Mouse (Mus musculus) adrenal gland, postnatal 10 days (tissue): ENCODE results near the gene Entpd7. TPM values are rescaled to one million over a fixed set of nuclear protein-coding genes. Genes with fewer than 3 reads are reported as not detected.

Experiments used
- DNase-seq: peaks from one replicate; pipeline ENCODE4 v3.0.0; 2021; ENCODE audit warnings: mixed read lengths
- total RNA-seq, 2 experiments: library from RNA; stranded (reverse); gene quantifications; 2 replicates each; pipeline ENCODE4 v1.2.3; 2021

Gene Entpd7
- total RNA-seq, 2 experiments from 2014 or later: 14.2 to 15.5 TPM

DNA sequence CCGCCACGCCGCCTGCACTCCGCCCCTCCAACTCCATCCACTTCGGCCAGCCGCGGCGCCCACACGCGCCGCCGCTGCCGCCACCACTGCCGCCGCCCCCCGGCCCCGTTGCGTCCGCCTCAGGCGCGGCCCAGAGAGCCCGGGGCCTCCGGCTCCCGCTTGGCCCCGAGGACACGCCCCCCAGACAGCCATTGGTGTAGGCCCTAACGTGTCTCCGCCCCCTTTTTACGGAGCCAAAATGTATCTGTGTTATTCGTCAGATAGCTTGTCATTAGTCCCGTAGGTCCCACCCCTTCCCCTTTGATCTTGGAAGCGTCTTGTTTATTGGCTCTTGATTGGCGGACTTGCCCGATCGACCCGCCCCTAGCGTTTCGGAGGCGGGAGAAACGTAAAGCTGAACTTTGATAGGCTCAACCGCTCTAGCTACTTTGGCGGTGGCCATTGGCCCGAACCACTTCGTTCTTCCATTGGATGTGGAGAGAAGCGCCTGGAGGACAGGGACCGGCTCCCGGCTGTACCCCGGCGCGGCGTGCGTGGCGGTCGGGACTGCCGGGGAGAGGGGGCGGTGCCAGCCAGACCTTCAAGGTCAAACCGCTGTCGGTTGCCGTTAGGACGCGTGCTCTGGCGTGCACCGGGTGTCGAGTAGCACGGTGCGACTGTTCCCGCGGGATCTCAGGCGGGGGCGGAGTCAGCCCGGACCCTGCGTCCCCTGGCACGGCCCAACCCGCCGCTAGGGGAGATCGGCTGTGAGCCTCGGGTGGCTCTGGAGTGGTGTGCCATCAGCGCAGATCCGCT, 14.5 kb upstream of the Entpd7 start, which contains the start of gene Slc25a28:
Gene Slc25a28, minus strand, starts transcription at position 152 of the 795 bp plus-strand sequence.
- DNase-seq: peak; percentile 96

DNA sequence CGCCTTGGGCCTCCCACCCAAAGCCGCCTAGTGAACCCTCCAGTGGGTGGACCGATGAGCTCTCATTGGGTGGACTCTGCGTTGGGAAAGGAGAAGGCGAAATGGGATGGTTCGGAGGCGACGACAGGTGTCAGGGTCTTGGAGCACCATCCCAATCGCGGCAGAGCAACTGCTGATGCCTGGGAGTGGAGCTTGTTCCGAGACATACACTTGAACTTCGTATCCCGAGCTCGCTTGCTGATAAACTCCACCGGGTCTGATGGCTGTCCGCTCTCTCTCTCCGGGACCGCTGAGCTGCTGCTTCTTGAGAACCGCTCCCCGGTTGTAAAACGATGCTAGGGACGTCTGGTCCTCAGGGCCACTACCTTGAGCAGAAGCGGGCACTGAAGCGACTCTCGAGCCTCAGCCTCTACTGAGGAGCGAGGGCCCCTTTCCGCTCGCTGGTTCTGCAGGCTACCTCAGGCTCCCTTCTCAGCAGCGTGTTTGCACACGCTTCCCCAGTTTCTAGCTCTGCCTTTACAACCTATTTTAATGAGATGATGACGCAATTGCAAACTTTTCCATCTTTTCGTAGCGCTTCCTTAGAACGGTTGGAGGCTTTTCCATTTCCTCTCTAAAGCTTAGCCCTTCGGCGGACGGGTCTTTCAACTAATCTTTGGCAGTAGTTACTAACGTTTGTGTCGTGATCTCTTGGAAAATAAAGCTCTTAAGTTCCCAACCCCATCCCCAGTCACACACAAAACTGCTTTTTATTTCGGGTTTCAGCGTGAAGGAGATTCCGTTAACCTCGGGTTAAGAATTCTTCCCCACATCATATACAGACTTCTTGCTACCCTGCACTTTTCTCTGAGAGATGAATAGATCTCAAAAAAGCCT, 13.7 kb upstream of the Entpd7 start:
- DNase-seq: peak; percentile 59

DNA sequence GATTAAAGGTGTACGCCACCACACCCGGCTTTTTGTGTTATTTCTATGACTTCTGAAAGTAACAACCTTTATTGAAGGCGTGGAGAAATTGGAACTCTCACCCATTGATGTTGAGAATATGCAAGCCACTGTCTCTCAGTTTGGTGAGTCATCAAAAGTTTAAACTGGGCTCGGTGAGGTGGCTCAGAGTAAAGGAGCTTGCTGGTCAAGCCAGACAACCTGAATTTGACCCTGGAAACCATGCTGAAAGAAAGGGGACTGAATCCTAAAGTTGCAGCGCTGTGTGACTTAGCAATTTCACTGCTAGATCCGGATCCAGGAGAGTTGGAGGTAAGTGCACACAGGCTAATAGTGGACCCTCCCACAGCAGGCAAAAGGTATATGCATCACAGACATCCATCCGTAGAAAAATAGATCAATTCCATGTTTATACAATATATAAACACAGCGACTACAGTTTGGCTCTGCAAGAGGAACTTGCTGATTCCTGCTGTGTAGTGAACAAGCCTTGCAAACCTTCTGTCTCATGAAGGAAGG, 10.9 kb upstream of the Entpd7 start:
- DNase-seq: no peak

DNA sequence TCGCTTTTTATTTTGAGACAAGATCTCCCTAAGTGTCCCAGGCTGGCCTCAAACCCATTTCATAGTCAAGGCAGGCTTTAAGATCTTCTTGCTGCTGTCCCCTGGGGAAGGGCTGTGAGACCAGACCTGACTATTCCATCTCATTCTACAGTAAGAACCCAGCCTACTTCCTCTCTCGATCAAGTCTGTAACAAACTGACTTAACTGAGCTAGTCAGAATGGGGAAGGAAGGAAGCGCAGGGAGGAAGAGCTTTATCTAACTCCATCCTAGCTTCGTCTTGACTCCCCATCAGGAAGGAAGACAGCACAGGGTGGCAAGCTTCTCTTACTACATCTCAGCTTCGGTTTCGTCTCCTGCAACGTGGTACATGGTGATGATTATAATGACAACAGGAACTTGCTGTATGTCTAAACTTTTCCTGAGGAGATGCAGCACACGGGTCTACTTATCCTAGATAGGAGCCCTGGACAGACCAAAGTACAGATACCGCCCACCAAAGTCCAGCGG, 9.9 kb upstream of the Entpd7 start:
- DNase-seq: no peak

DNA sequence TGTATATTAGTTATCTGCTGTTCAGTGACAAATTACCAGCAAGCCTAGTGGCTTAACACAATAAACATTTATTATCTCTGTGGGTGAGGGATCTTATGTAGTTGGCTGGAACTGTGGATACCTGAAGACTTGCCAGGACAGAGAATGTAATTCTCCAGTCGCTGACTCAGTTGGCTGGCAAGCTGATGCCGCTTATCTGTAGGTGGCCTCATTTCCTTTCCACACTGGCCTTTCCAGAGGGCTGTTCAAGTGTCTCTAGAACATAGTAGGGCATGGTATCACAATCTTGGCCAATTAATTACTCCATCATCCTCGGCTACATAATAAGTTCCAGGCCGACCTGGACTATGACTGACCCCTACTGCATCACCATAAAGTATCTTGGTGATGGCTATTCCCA, 7.9 kb upstream of the Entpd7 start:
- DNase-seq: no peak

DNA sequence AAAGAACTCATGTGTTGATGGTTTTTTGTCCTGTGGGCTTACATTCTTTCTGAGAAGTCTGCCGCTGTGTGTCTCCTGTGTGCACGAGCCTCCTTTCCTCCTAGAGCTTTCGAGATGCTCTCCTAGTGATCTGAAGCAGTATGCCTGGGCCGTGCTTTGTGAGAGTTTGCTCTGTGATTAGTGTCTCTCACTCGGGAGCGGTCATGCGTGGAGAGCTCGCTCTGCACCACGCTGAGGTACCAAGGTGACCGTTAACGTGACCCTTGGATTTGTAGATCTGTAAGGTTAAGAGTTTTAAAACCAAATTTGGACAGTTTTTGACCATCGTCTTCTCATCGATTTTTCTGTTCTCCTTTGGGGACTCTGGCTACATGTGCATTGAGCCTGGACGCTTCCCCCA, 3.3 kb downstream of the Entpd7 start:
- DNase-seq: no peak

DNA sequence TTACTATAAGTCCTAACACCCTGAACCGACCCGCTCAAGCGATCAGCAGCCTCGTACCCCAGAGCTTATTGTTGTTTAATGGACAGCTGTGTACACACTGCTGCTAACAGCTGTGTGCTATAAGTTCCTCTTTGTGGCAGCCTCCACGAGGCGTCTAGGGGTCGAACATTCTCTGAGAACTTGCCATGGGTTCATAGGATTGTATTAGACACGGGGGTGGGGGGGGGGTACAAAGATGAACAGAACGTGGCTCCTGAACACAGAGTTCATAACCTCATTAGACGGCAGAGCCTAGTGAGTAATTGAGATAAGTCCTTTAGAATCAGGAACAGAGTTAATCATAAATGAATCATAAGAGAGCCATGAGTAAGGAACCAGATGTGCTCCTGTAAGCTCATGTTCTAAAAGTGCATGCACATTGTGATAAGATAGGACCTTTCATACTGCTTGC, 6.1 kb downstream of the Entpd7 start:
- DNase-seq: no peak

DNA sequence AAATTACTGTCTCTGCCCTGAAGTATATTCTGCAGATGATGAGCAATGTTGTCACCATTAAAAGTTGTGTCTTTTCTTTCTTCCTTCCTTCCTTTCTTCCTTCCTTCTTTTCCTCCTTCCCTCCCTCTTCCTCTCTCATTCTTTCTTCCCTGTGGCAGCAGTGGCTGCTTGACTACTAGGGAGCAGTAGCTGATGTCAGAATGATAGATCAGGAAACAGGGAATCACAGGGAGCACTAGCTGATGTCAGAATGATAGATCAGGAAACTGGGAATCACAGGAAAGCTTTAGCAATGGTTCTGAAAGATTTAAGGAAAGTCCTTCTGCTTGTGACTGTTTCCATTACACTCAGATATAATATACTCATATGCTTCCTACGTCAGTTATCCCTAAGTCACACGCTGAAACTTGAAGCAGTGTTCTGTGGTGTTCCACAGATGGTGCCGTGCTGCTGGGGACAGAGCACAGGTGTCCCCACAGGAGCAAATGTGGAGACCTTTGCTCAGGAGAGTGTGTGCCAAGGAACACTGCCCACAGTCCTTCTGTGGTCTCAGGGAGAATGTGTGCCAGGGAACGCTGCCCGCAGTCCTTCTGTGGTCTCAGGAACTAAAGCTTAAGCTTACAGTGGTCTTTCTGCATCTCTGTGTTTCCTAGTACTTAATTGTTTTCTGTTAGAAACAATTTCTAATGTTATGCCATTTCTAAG, 8.3 kb downstream of the Entpd7 start:
- no peak for DNase-seq

DNA sequence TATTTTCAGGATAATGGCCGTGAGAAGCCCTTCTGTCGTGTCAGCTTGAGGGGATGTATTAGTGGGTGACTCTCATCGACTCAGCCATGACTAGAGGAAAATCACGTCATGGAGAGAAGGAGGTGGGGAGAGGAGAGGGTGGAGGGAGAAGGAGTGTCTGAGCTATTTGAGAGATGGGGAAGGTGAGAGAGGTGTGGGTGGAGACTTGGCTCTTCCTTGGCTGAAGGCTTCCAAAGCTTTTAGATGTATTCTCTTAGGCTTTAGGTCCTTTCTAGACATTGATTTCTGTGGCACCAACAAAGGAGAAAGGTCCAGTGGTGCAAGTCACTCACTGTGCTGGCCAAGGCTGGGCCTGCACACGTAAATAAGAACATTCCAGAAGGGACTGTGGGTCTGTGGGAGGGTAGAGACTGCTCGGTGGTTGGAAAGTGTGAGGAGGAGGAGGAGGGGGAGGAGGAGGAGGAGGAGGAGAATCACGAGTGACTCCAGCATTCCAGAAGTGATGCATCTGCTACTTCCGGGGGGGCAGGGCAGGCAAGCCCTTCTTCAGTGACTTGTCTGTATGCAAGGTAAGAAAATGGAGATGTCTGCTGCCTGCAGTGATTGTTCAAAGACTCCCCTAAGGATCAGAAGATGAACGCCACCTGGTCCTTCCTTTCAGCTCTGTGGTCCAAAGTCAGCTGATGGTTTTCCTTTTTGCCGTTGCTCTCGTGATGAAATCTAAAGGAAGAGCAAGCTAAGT, 9.7 kb downstream of the Entpd7 start:
- DNase-seq: no peak

DNA sequence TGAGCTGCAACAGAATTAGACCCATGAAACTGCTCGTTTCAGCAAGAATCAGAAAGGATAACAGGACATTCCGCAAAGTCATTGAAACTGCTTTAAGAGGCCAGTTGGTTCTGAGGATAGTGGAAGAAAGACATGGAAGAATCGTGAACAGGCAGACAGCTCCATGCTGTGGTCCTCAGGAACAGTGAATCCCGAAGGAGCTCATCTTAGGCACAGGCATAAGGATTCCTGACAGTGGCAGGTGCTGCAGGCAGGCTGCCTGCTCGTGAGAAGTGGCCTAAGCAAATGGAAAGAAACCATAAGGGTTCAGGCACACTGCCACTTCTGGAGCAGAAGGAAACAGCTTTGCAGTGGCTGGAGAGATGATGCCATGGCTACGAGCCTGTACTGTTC, 10.3 kb downstream of the Entpd7 start:
- no peak for DNase-seq

DNA sequence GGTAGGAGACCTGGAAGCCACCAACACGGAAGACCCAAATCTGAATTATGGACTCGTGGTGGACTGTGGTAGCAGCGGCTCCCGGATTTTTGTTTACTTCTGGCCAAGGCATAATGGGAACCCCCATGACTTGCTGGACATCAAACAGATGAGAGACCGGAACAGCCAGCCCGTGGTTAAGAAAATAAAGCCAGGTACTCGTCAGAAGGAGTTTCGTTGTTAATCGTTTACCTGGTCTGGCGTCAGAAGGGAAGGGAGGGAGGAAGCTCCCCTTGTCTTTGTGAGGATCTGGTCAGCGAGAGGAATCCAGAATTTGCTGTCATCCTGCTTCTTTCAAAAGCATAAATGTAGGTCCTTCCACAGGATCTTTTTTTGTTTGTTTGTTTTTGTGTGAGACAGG, 14.7 kb downstream of the Entpd7 start:
- no peak for DNase-seq

DNA sequence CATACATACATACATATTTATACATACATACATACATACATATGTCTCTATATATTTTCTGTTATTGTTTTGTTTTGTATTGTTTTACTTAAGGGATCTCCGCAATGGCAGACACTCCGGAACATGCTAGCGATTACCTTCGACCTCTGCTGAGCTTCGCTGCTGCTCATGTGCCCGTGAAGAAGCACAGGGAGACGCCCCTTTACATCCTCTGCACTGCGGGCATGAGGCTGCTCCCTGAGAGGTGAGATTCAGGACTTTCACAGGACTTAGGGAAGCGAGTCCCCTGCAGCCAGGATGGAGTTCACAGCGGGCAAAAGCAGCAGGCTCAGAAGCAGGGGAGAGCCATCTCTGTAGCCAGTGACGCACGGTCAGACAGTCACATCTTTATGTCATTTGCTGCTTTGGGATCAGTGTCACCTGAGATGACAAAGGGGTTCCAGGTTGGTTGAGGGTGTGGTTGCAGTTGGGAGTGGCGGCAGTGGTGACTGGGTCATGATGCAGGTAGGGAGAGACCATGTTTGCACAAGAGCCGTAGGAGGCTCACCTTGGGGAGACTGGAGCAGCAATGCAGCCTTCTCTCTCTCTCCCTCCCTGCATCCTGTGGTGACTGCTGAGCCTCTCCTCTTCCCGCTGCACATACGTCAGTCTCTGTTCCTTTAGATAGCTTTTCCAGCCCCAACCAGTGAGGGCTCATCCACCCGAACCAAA, 15.5 kb downstream of the Entpd7 start:
- no peak for DNase-seq

DNA sequence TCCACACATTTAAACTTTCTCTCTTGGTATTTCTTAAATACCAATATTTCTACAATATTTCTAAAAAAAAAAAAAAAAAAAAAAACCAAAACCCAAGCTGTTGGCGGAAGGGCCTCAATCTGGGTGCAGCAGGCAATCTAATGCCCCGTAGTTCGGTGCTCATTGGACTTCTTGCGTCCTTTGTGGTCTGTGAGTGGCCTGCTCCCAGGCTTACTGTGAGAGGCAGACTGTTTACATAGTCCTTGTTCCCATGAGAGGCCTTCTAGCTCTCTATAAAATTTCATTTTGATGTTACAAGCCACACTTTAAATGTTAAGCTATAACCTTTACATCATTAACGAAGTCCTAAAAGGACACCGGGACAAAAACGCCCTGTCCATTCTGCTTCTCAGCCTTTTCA, 18.7 kb downstream of the Entpd7 start:
- no peak for DNase-seq

DNA sequence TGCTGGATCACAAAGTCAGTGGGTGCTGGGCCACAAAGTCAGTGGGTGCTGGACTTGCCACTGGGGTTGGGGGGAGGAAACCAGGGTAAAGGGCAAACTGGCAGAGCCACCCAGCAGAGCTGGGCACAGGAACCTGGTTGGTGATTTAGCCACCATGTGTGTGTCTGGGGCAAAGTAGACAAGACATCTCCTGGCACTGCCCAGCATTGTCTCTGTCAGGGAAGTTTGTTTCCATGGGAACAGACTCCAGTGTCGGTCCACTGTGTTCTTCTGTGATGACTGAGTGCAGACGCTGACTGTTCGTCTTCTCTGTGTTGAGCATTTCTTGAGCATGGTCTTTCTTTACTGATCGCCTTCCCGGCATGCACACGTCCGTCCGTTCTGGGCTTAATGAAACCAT, 19.8 kb downstream of the Entpd7 start:
- DNase-seq: no peak

DNA sequence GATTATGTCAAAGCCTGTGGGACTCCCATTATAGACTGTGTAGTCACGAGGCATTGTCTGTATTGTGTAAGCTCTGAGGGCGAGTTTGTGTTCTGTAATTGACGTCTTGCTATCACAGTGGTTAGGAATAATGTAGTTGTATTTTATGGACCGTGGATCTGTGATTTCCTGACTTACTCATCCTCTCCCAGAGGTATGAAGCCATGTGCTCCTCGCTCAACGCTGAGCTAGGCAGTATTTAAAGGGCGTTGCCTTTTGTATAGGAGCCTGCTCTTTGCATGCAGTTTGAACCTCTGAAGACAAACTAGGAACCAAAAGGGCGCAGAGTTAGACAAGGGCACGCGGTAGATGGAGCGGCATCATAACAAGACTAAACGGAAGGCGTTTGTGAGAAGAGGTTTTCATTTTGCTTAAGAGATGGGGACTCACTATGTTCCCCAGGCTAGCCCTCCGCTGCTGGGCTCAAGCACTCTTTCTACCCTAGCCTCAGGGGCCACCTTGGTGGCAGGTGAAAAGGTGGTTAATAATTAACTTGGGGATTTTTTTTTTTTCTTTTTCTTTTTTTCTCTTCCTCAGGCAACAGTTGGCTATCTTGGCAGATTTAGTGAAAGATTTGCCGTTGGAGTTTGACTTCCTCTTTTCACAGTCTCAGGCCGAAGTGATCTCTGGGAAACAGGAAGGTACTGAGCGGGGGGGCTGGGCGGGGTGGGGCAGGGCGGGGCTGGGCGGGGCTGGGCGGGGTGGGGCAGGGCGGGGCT, 21.9 kb downstream of the Entpd7 start:
- no peak for DNase-seq

DNA sequence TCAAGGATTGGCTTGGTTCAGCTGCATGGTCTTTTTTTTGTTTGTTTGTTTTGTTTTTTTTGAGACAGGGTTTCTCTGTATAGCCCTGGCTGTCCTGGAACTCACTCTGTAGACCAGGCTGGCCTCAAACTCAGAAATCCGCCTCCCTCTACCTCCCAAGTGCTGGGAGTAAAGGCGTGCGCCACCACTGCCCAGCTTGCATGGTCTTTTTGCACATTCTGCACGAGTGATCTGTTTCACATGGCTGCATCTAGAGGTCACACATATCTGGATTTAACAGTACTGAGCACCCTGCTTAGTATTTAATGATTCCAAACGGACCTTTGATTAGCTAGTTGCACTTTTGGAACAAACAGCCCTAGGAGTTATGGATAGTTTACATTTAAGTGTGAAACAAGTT, 22.5 kb downstream of the Entpd7 start:
- no peak for DNase-seq

DNA sequence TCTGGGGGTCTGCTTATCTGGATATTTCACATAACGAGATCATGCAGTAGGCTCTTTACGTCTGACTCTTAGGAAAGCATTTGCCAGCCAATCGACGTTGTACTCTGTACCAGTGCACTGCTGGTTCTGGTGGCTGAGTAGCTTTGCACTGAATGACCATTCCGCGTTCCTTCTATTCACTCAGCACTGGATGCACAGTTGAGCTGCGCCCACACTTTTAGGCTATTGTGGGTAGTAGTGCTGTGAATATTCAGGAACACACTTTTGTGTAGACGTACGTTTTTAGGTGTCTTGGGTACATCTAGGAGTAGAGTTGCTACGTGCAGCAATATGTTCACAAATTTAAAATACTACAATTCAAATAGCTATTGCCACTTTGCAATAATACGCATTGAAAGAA, 30.6 kb downstream of the Entpd7 start:
- DNase-seq: no peak

DNA sequence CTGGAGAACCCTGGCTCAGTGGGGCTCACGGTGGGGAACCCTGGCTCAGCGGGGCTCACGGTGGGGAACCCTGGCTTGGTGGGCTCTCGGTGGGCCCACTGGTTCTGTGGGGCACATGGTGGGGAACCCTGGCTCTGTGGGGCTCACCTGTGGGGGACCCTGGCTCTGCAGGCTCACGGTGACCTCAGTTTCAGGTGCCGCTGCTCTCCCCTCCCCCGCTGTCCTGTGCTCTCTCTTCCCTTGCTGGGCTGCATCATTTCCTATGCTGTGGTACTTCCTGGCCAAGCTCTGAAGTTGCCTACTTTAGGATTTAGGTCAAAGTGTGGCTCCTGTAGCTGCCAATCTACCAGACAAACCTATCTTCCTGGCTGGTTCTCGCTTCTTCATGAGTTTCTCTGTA, 33.4 kb downstream of the Entpd7 start:
- DNase-seq: no peak

DNA sequence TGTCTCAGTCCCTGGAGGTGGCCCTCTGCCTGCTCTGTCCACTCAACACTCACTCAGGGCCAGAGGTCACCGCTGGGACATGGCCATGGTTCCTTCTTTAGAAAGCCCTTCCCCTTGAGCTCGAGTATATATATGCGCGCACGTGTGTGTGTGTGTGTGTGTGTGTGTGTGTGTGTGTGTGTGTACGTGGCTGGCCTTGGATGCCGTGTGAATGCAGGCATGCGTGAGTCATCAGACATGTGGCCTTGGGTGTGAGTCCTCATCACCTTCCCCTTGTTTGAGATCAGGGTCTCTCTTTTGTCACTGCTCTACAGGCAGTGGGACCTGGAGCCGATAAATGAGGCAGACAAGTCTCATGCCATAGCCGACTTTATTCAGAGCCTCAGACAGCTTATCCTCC, 34.0 kb downstream of the Entpd7 start:
- peak; percentile 57 for DNase-seq

DNA sequence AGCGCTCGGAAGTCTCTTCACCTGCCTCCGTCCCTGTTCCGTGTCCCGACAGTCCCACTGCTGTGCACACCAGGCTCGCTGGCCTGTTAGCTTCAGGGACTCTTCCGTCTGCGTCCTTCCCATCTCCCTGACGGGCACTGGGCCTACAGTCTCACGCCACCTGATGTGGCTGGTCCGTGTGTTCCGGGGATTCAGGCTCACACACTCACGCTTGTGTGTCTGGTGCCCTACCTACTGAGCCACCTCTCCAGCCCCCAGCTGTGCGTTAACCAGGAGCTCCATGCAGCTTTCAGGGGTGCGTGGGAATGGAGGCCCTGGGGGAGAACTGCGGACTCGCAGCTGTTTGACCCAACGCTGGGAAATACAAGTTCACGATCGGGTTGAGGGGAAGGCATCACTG, 34.7 kb downstream of the Entpd7 start:
- DNase-seq: no peak
